Mouse (Mus musculus): ENCODE measurements around the gene 0610009B22Rik.

- TF ChIP-seq CTCF (IDR thresholded peaks at IDR 0.05; ENCODE audit: low read depth, low read length) = no peak
- no peak for TF ChIP-seq POLR2A (IDR thresholded peaks at IDR 0.05; ENCODE audit: insufficient read depth, low read length)
- TF ChIP-seq EP300 (IDR thresholded peaks at IDR 0.05; ENCODE audit: insufficient read depth, low read depth, low read length) = no peak
Measured at GRCm38 (mm10) chr11:51653736-51654135, 34.9 kb downstream of the 0610009B22Rik start.

All from ES-Bruce4 (cell line).